Mouse (Mus musculus) macrophage (primary cell): ENCODE measurements around the gene Smarcad1. TPM values are rescaled to one million over a fixed set of nuclear protein-coding genes. Genes with fewer than 3 reads are reported as not detected.
"Not testable (repeated sequence)": the region's sequence is repeated elsewhere in the genome, so short reads cannot be mapped to it uniquely, and the experiment has no call there.

ENCODE experiments used
- H3K27ac ChIP-seq: fragments of 350-480 bp; formaldehyde crosslinking; 2 replicates; pipeline ENCODE4 v1.9.0; 2021
- H3K36me3 ChIP-seq: fragments of 350-480 bp; formaldehyde crosslinking; 2 replicates; pipeline ENCODE4 v1.9.0; 2021; ENCODE audit errors: inconsistent target
- H3K4me3 ChIP-seq: fragments of 350-480 bp; formaldehyde crosslinking; 2 replicates; pipeline ENCODE4 v1.9.0; 2021; ENCODE audit errors: inconsistent target
- H3K79me2 ChIP-seq: fragments of 350-480 bp; formaldehyde crosslinking; 2 replicates; pipeline ENCODE4 v1.9.0; 2021; ENCODE audit errors: inconsistent target
- WGBS: methylation state at CpG from one replicate; pipeline ENCODE4 v1.1.7; 2026; ENCODE audit warnings: inconsistent platforms; ENCODE audit not compliant: missing documents; 5-methylcytosine and 5-hydroxymethylcytosine counted together
- polyA plus RNA-seq: library from polyadenylated mRNA; stranded (reverse); fragments of 250-400 nt; gene quantifications from 3 replicates; pipeline ENCODE4 v1.2.4, GENCODE M21; 2018; ENCODE audit warnings: inconsistent platforms

Gene Smarcad1
- polyA plus RNA-seq, 1 experiment from 2014 or later = 22.6 TPM

GRCm38 (mm10) chr6:65035469-65035868 is 6.9 kb upstream of the Smarcad1 start:
- Histone ChIP-seq H3K36me3 (no peaks in the 10 kb centered on the region), H3K27ac (no peak overlapping the region), H3K79me2 (no peaks in the 10 kb centered on the region), H3K4me3 (no peak overlapping the region)
- WGBS = 92% methylated on average over 2 of the region's 2 CpGs

DNA sequence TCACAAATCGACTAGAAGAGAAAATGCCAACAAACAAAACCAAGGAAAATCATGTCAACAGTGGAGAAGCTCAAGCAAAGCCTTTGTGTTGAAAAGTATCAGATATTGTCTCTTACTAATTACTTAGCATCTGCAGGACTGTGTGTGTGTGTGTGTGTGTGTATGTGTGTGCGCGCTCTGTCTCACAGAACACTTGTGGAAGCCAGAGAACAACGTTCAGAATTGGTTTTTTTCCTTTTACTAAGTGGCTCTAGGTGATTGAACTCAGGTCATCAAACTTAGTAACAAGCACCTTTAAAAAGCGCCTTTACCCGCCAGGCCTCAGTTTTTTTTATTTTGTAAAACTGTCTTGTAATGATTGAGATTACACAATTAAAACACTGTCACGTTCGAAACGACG is 451 bp upstream of the Smarcad1 start:
- 35% methylated on average over 10 of the region's 10 CpGs for WGBS
- H3K79me2 ChIP-seq = peaks cover 21% of the 10 kb centered on the region
- peaks cover 6% of the 10 kb centered on the region; the same call in 1 of the 2 replicates for H3K36me3 ChIP-seq
- H3K4me3 ChIP-seq = peak overlapping the region; percentile 37
- no peak overlapping the region for H3K27ac ChIP-seq

DNA sequence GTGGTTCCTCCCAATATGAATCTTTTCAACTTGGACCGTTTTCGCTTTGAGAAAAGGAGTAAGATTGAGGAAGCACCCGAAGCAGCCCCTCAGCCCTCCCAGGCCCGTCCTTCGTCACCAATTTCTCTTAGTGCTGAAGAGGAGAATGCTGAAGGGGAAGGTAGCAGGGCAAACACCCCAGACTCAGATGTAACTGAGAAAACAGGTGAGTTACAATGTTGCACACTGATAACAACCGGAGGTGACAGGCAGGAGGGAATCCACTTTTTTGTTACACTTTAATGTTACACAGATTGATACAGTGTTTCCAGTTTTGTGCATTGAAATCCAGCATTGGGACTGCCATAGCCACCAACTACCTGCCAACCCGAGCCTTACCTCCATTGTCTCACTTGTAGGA is 858 bp downstream of the Smarcad1 start:
- Histone ChIP-seq H3K27ac (peak overlapping the region; percentile 39), H3K36me3 (peaks cover 6% of the 10 kb centered on the region; the same call in 1 of the 2 replicates), H3K79me2 (peaks cover 26% of the 10 kb centered on the region), H3K4me3 (peak overlapping the region; percentile 74)
- WGBS = 11% methylated on average over 7 of the region's 7 CpGs

DNA sequence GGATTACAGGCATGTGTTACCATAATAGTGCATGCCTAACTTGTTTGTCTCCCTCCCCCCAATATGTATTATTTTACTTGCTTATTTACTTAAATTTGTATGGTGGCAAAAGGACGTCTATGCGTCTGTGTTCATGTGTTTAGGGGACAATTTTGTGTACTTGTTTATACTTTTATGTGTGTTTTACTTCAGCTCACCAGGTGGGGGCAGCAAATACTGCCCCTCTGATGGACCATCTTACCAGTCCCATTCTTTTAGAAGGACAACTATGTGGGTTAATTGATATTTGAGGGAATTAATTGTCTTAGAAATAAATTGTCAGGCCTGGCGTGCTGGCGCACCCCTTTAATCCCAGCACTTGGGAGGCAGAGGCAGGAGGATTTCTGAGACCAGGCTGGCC is 6.7 kb downstream of the Smarcad1 start:
- H3K27ac ChIP-seq = no peak overlapping the region
- 92% methylated on average over 4 of the region's 4 CpGs for WGBS
- no peak overlapping the region for H3K4me3 ChIP-seq
- peaks cover 26% of the 10 kb centered on the region for H3K36me3 ChIP-seq
- peaks cover 29% of the 10 kb centered on the region; the same call in 1 of the 2 replicates for H3K79me2 ChIP-seq

DNA sequence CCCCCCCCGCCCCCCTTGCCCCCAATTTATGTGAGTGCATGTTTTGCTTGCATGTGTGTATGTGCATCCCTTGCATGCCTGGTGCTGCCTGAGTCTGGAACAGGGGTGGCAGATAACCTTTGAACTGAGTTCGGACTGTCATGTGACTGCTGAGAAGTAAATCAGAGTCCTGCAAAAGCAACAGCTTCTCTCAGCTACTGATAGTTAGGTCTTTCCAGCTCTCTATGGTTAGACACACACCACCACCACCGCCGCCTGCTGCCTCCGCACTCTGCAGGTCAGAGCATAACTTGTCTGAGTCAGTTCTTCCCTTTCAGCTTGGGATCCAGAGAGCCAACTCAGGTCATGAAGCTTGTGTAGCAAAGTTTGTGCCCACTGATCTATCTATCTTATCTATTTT is 14.2 kb downstream of the Smarcad1 start:
- Histone ChIP-seq H3K27ac (no peak overlapping the region), H3K4me3 (no peak overlapping the region), H3K79me2 (no peaks in the 10 kb centered on the region), H3K36me3 (peaks cover 62% of the 10 kb centered on the region)
- 97% methylated on average over 5 of the region's 5 CpGs for WGBS

DNA sequence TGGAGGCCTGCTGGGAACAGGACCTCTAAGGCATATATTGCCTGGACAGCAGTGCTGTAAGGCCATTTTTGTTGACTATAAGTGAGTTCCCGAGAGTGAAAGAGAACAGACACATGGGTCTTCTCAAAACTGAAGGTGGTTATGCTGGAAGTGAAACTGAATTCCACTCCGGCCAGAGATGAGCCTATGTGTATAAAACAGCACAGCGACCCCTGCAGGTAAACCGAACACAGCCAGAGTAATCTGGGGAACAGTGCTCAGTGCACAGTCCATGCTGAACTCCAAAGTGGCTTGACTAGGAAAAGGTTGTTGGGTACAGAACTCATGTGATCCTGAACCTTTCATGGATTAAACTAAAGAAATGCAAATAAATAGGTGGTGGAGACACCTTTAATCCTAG is 14.8 kb downstream of the Smarcad1 start:
- peaks cover 62% of the 10 kb centered on the region for H3K36me3 ChIP-seq
- H3K4me3 ChIP-seq = not testable (repeated sequence)
- WGBS = 53% methylated on average over 2 of the region's 4 CpGs

DNA sequence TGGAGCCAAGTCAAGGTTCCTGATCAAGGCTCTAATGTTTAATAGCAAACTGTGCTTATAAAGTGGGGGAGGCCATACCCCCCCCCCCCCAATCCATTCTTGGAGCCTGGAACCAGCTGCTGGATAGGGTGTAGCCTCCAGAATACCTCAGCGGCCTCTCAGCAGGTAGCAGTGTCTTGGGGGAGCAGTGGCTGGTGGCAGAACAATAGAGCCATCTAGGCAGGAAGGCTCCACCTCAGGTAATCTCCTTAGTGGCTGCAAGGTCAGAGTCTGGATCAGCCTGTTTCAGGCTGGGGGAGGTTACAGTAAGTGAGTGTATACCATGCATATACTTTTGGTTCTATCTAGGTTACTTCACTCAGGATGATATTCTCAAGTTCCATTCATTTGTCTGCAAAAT is 18.7 kb downstream of the Smarcad1 start:
- Histone ChIP-seq H3K4me3 (no peak overlapping the region), H3K79me2 (peaks cover 7% of the 10 kb centered on the region; the same call in 1 of the 2 replicates), H3K27ac (no peak overlapping the region), H3K36me3 (peaks cover 35% of the 10 kb centered on the region)
- 92% methylated on average over 1 of the region's 1 CpGs for WGBS

More for the DNA sequence above, 14.8 kb downstream of the Smarcad1 start:
- H3K27ac ChIP-seq, H3K79me2 ChIP-seq: not testable (repeated sequence)

DNA sequence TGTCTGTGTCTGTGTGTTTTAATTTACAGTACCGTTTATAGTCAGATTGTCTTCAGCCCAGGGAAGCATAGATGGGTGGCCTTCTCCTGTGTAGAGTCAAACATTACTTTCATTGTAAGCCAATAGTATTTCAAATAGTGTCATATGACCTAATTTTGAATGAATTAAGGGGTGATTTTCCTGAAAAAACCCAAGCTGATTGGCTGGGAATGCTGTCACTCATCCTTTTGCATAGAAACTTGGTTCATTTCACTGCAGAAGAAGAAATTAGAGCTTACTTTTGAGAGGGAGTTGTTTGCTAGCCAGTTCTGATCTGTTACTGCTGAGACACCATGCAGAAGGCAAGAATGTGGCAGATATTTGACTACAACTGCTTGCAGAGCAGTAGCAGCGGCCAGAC is 32.8 kb downstream of the Smarcad1 start:
- WGBS = 100% methylated on average over 2 of the region's 2 CpGs
- peaks cover 58% of the 10 kb centered on the region for H3K36me3 ChIP-seq
- no peak overlapping the region for H3K27ac ChIP-seq
- H3K4me3 ChIP-seq = no peak overlapping the region
- H3K79me2 ChIP-seq = no peaks in the 10 kb centered on the region

DNA sequence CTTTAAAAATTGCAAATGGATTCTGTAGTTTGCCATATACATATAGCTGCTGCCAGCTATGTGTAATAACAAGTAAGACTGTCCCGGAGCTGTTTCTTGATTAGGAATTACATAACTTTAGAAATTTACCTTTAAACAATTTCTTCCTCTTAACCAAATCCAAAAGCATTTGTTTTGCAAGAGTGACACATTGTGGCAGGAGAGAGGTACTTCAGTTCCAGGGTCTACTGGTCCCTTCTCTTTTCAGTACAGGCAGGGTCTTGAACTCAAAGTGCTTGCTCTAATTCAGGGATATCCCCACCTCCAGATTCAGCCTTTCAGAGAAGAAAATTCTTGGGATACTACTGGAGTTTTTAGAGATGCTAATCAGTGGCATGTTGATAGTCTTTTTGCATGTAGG is 36.8 kb downstream of the Smarcad1 start:
- 77% methylated on average over 1 of the region's 1 CpGs for WGBS
- peaks cover 30% of the 10 kb centered on the region for H3K36me3 ChIP-seq
- no peaks in the 10 kb centered on the region for H3K79me2 ChIP-seq

GRCm38 (mm10) chr6:65114902-65115301 is 72.5 kb downstream of the Smarcad1 start:
- H3K36me3 ChIP-seq = peaks cover 26% of the 10 kb centered on the region
- H3K27ac ChIP-seq = peak overlapping the region; percentile 52
- 5% methylated on average over 2 of the region's 2 CpGs for WGBS
- no peaks in the 10 kb centered on the region for H3K79me2 ChIP-seq
- no peak overlapping the region for H3K4me3 ChIP-seq

More for the DNA sequence above, 36.8 kb downstream of the Smarcad1 start:
- no peak overlapping the region for H3K27ac ChIP-seq
- no peak overlapping the region for H3K4me3 ChIP-seq

- Histone ChIP-seq H3K36me3 (peaks cover 37% of the 10 kb centered on the region), H3K4me3 (no peak overlapping the region), H3K27ac (no peak overlapping the region), H3K79me2 (no peaks in the 10 kb centered on the region)
- 100% methylated on average over 1 of the region's 1 CpGs for WGBS
These were observed 75.2 kb downstream of the Smarcad1 start for GRCm38 (mm10) chr6:65117540-65117939.

DNA sequence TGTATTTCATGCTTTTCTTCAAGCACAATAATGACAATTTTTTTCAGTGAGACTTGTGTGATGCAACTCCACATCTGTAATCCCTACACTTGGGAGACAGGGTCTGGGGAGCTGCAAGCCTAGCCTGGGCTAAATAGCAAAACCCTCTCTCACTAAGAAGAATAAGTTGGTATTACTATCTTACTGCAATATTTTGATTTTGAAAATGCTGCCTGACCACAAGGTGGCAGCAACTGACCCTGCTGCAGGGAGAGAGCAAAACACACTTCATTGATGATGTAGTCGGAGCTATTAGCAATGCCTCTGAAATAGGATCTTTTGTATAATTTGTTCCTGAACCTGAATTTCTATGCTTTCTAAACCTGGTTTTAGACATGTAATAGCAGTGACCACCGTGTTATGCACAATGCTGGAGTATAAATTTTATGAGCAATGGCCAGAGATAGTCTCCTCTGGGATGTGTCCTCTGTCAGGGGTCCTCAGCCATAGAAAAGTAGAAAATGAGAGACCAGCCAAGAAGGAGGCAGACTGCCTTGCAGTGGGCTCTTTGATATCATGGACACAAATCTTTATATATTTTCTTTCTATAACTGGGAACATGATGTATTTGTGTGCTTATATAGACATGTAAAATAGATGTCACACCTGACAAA is 83.8 kb downstream of the Smarcad1 start:
- Histone ChIP-seq H3K27ac (no peak overlapping the region), H3K4me3 (no peak overlapping the region), H3K36me3 (peaks cover 79% of the 10 kb centered on the region), H3K79me2 (peaks cover 1% of the 10 kb centered on the region; the same call in 1 of the 2 replicates)
- WGBS = 45% methylated on average over 2 of the region's 2 CpGs

DNA sequence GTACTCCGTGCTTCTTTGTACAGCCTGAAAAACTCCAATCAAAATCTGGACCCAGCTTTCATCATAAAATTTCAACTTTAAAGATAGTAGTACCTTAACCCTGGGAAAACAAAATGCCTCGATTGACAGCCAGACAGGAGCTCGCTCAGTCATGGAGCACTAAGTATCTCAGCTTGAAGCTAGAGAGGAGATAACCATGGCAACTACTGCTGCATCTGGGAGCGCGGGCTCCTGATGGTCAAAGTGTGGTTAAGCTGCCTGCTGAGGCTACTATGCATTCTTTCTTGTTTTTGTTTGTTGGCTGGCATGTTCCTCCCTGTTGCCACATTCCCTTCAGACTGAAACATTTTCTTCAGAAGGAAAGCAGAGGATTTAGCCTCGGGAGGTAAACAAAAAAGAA is 90.0 kb downstream of the Smarcad1 start:
- peaks cover 63% of the 10 kb centered on the region for H3K79me2 ChIP-seq
- no peak overlapping the region for H3K4me3 ChIP-seq
- 93% methylated on average over 6 of the region's 6 CpGs for WGBS
- H3K36me3 ChIP-seq = peaks cover 91% of the 10 kb centered on the region
- no peak overlapping the region for H3K27ac ChIP-seq

DNA sequence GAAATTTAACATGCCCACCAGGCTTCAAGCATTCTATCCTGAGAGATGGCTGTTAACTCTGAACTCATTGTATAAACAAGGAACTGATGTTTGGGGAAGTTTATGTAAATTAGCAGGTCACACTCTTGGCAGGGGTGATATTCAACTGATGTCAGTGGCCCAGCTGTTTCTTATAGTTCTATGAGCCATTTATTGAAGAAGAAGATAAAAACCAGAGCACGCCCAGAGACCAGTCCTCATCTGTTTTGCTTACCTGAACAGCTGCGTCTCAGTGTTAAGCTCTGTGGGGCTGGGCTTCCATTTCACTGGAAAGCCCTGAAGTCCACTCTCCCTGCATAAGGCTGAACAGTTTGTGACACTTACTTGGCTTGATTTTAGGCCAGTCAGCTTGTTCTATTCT is 95.4 kb downstream of the Smarcad1 start:
- peak overlapping the region; percentile 14; the same call in 1 of the 2 replicates for H3K27ac ChIP-seq
- H3K79me2 ChIP-seq = peaks cover 100% of the 10 kb centered on the region
- WGBS = 74% methylated on average over 2 of the region's 2 CpGs
- peaks cover 38% of the 10 kb centered on the region for H3K36me3 ChIP-seq
- no peak overlapping the region for H3K4me3 ChIP-seq

DNA sequence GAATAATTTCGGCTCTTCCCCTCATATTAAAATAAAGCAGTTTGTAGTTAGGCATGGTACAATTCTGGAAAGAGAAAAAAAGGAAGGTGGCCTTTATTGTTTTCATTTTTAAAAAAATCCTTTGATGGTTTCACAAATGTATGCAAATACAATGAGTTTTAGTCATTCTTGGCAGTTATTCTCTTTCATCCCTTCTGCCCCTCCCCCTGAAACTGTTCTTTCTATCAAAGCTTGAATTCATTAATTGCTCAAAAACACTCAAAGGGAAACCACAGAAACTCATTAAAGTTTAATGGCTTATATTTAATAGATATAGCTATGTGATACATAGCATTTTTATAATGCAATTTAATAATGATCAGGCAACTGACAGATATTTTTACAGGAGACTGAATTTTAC is 95.9 kb downstream of the Smarcad1 start:
- Histone ChIP-seq H3K4me3 (no peak overlapping the region), H3K27ac (peak overlapping the region; percentile 14; the same call in 1 of the 2 replicates), H3K36me3 (peaks cover 34% of the 10 kb centered on the region), H3K79me2 (peaks cover 100% of the 10 kb centered on the region)
- WGBS = 71% methylated on average over 1 of the region's 1 CpGs
